Mouse (Mus musculus) neural tube, embryonic 12.5 days (tissue): Measurements from ENCODE around the gene Aco1. TPM values are rescaled to one million over a fixed set of nuclear protein-coding genes. Genes with fewer than 3 reads are reported as not detected.

ENCODE experiments used
- ATAC-seq: fragments of 200-750 bp; cut with Nextera tagmentation; 2 replicates; pipeline ENCODE4 v1.8.0; 2017; ENCODE audit warnings: low read depth, mild to moderate bottlenecking, moderate TSS enrichment, moderate library complexity; ENCODE audit not compliant: low FRiP score
- H3K27ac ChIP-seq: fragments of 300-500 bp; sonication (generic); 2 replicates; pipeline ENCODE4 v1.5.1; 2016
- H3K27me3 ChIP-seq: fragments of 300-500 bp; sonication (generic); replicated peaks from 2 replicates; pipeline ENCODE4 v1.6.1; 2016; ENCODE audit warnings: mild to moderate bottlenecking
- H3K36me3 ChIP-seq: fragments of 300-500 bp; sonication (generic); 2 replicates; pipeline ENCODE4 v1.6.1; 2016; ENCODE audit warnings: mild to moderate bottlenecking
- H3K4me1 ChIP-seq: fragments of 300-500 bp; sonication (generic); 2 replicates; pipeline ENCODE4 v1.6.1; 2016
- H3K4me2 ChIP-seq: fragments of 300-500 bp; sonication (generic); replicated peaks from 2 replicates; pipeline ENCODE4 v1.6.1; 2016; ENCODE audit warnings: mild to moderate bottlenecking
- H3K4me3 ChIP-seq: fragments of 300-500 bp; sonication (generic); 2 replicates; pipeline ENCODE4 v1.5.1; 2016
- H3K9ac ChIP-seq: fragments of 300-500 bp; sonication (generic); 2 replicates; pipeline ENCODE4 v1.6.1; 2016; ENCODE audit warnings: mild to moderate bottlenecking
- H3K9me3 ChIP-seq: fragments of 300-500 bp; sonication (generic); 2 replicates; pipeline ENCODE4 v1.6.1; 2016; ENCODE audit warnings: mild to moderate bottlenecking
- WGBS: fragments of 180-500 bp; shearing (Covaris S2); methylation state at CpG from one replicate; pipeline ENCODE4 v1.1.7; 2016; 5-methylcytosine and 5-hydroxymethylcytosine counted together
- polyA plus RNA-seq: library from polyadenylated mRNA; unstranded; fragments of >200 nt; fragmentation: Nextera tagmentation; extraction: Ambion mirVana; gene quantifications from 2 replicates; pipeline ENCODE4 v1.2.1, GENCODE M21; 2016

Gene Aco1
- polyA plus RNA-seq, 1 experiment from 2014 or later = 58.5 TPM

DNA sequence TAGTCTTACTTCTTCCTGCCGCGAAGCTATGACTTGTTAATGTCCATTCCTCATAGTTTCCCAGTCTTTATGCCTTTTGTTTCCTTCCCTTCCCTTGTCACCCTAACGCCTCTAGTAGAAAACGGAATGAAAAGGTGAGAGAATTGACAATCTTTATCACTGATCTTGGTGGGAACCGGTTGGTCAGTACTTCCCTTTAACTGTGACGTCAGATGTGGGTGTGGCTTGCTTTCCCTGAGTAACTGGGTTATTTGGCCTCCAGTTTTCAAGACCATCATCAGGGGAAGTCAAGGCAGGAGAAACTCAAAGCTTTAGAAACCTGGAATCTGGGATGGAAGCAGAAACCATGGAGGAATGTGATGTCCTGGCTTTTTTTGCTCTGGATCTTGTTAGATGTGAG lies 99.0 kb downstream of the Aco1 start:
- H3K27ac ChIP-seq = no peak overlapping the region

GRCm38 (mm10) chr4:40243006-40243405 lies 100.1 kb downstream of the Aco1 start:
- WGBS = 82% methylated on average over 4 of the region's 4 CpGs
- peaks cover 19% of the 10 kb centered on the region for H3K4me1 ChIP-seq
- no peak for ATAC-seq

More for the DNA sequence above, 99.0 kb downstream of the Aco1 start:
- Histone ChIP-seq H3K27me3 (no peaks in the 10 kb centered on the region), H3K9ac (no peak overlapping the region), H3K4me1 (peaks cover 19% of the 10 kb centered on the region), H3K4me2 (no peak overlapping the region), H3K9me3 (no peaks in the 10 kb centered on the region), H3K36me3 (no peaks in the 10 kb centered on the region), H3K4me3 (no peak overlapping the region)
- ATAC-seq = no peak
- WGBS = 56% methylated on average over 6 of the region's 6 CpGs

GRCm38 (mm10) chr4:40244035-40244434 lies 101.2 kb downstream of the Aco1 start:
- no peaks in the 10 kb centered on the region for H3K36me3 ChIP-seq
- no peak overlapping the region for H3K4me3 ChIP-seq
- H3K9ac ChIP-seq = no peak overlapping the region
- H3K27me3 ChIP-seq = no peaks in the 10 kb centered on the region
- no peak overlapping the region for H3K27ac ChIP-seq
- ATAC-seq = no peak
- WGBS = 86% methylated on average over 8 of the region's 8 CpGs
- H3K9me3 ChIP-seq = no peaks in the 10 kb centered on the region
- peaks cover 13% of the 10 kb centered on the region for H3K4me1 ChIP-seq
- no peak overlapping the region for H3K4me2 ChIP-seq

More at GRCm38 (mm10) chr4:40243006-40243405, 100.1 kb downstream of the Aco1 start:
- Histone ChIP-seq H3K27ac (no peak overlapping the region), H3K9ac (no peak overlapping the region), H3K4me3 (no peak overlapping the region), H3K4me2 (no peak overlapping the region), H3K27me3 (no peaks in the 10 kb centered on the region), H3K36me3 (no peaks in the 10 kb centered on the region), H3K9me3 (no peaks in the 10 kb centered on the region)

Other genes starting within 250 kb of the Aco1 start
- 3.3 and 4.3 TPM in 2 replicates for gene Ddx58, start 96.7 kb downstream of the Aco1 start, polyA plus RNA-seq
- gene Smim27, start 126.5 kb downstream of the Aco1 start, polyA plus RNA-seq = 23.0 and 24.0 TPM in 2 replicates
- 43.2 and 43.4 TPM in 2 replicates for gene Topors, start 126.8 kb downstream of the Aco1 start, polyA plus RNA-seq
- 287 and 291 TPM in 2 replicates for gene Ndufb6, start 136.3 kb downstream of the Aco1 start, polyA plus RNA-seq